Mouse (Mus musculus): Measurements from ENCODE around the gene Aars2.

GRCm38 (mm10) chr17:45510871-45511270 lies 4.2 kb downstream of the Aars2 start:
- TF ChIP-seq CTCF (IDR thresholded peaks at IDR 0.05; ENCODE audit: low read depth) (no peak), EP300 (IDR thresholded peaks at IDR 0.05; ENCODE audit: low read depth) (no peak)
